Mouse (Mus musculus) kidney, adult 2 months (tissue): ENCODE measurements around the gene Abcc8.

Experiments used
- CTCF ChIP-seq: fragments of 200-500 bp; conservative IDR thresholded peaks from 2 replicates; pipeline ENCODE4 v1.5.1; 2011; ENCODE audit warnings: low read depth, mild to moderate bottlenecking, control low read depth, low read length, moderate library complexity, mixed read lengths; ENCODE audit not compliant: insufficient read depth, insufficient read length
- POLR2A ChIP-seq: fragments of 200-500 bp; IDR thresholded peaks from one replicate; pipeline ENCODE4 v1.6.1; 2011; ENCODE audit warnings: low read depth, low read length, control low read depth

GRCm38 (mm10) chr7:46226936-46227335, 47.1 kb upstream of the Abcc8 start:
- TF ChIP-seq CTCF, result no peak
- TF ChIP-seq POLR2A, result no peak
